Mouse (Mus musculus): ENCODE data around the gene 4921530L21Rik. TPM values are rescaled to one million over a fixed set of nuclear protein-coding genes. Genes with fewer than 3 reads are reported as not detected.

The 4921530L21Rik gene
- not detected in 2 replicates for polyA plus RNA-seq (2012; rRNA removed)

DNA sequence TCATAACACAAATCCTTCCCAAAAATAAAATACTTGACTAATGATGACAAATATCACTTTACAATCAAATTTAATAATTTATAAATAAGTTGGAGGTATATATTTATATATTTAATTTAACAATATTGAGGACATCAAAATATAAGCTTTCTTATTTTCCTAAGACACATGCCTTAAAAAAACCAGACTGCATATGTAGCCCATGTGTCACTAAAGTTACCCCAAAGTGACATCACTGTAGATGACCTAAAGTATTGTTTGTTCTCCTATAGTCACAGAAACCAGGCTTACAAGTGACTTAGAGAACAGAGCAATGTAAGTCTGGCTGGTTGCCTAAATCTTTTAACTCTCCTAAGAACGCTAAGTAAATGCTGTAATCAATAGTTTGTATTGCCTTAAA, at the start of gene 4921530L21Rik:
TSS of gene 4921530L21Rik (plus strand) at position 301 of the 400 bp plus-strand sequence.

